Mouse (Mus musculus) lung, embryonic 14.5 days (tissue): ENCODE measurements around the gene Gpc6. TPM values are rescaled to one million over a fixed set of nuclear protein-coding genes. Genes with fewer than 3 reads are reported as not detected.
A peak's percentile ranks its signal among the peaks of the same experiment; 100 is the strongest.

Source experiments
- ATAC-seq: fragments of 200-750 bp; cut with Nextera tagmentation; 2 replicates; pipeline ENCODE4 v1.8.0; 2017; ENCODE audit warnings: mild to moderate bottlenecking, moderate TSS enrichment, moderate library complexity; ENCODE audit not compliant: insufficient read depth
- DNase-seq: peaks from one replicate; pipeline ENCODE4 v3.0.0-alpha.2; 2015
- H3K27ac ChIP-seq: fragments of 300-500 bp; sonication (generic); 2 replicates; pipeline ENCODE4 v1.5.1; 2014; ENCODE audit warnings: low read depth, mild to moderate bottlenecking, moderate library complexity
- H3K27me3 ChIP-seq: fragments of 300-500 bp; sonication (generic); 2 replicates; pipeline ENCODE4 v1.6.1; 2014; ENCODE audit warnings: low read length, control low read depth; ENCODE audit not compliant: insufficient read depth
- H3K36me3 ChIP-seq: fragments of 300-500 bp; sonication (generic); 2 replicates; pipeline ENCODE4 v1.6.1; 2014; ENCODE audit warnings: control low read depth; ENCODE audit not compliant: insufficient read depth
- H3K4me1 ChIP-seq: fragments of 300-500 bp; sonication (generic); 2 replicates; pipeline ENCODE4 v1.6.1; 2014; ENCODE audit warnings: antibody characterized with exemption, control low read depth; ENCODE audit not compliant: insufficient read depth
- H3K4me2 ChIP-seq: fragments of 300-500 bp; sonication (generic); 2 replicates; pipeline ENCODE4 v1.6.1; 2014; ENCODE audit warnings: mild to moderate bottlenecking
- H3K4me3 ChIP-seq: fragments of 300-500 bp; sonication (generic); 2 replicates; pipeline ENCODE4 v1.5.1; 2014; ENCODE audit warnings: low read depth, low read length
- H3K9ac ChIP-seq: fragments of 300-500 bp; sonication (generic); 2 replicates; pipeline ENCODE4 v1.6.1; 2014
- H3K9me3 ChIP-seq: fragments of 300-500 bp; sonication (generic); 2 replicates; pipeline ENCODE4 v1.6.1; 2016; ENCODE audit warnings: low read depth, low read length, control low read depth
- CTCF ChIP-seq: IDR thresholded peaks from 2 replicates; pipeline ENCODE4 v1.5.1; 2016; ENCODE audit warnings: antibody characterized with exemption, low read depth
- WGBS: fragments of 180-500 bp; shearing (Covaris S2); extraction: QIAGEN DNeasy Blood & Tissue Kit; methylation state at CpG from one replicate; pipeline ENCODE4 v1.1.7; 2014; 5-methylcytosine and 5-hydroxymethylcytosine counted together
- polyA plus RNA-seq: library from polyadenylated mRNA; unstranded; fragments of >200 nt; fragmentation: Nextera tagmentation; extraction: Ambion mirVana; gene quantifications from 2 replicates; pipeline ENCODE4 v1.2.1, GENCODE M21; 2014

Gene Gpc6
- polyA plus RNA-seq, 1 experiment from 2014 or later = 38.9 TPM

- H3K36me3 ChIP-seq = no peaks in the 10 kb centered on the region
- WGBS = 27% methylated on average over 6 of the region's 6 CpGs
- H3K4me3 ChIP-seq = no peak overlapping the region
- no peaks in the 10 kb centered on the region for H3K4me1 ChIP-seq
- no peaks in the 10 kb centered on the region for H3K9me3 ChIP-seq
- H3K27me3 ChIP-seq = no peaks in the 10 kb centered on the region
- H3K4me2 ChIP-seq = no peak overlapping the region
- DNase-seq = peak; percentile 76
- H3K27ac ChIP-seq = no peak overlapping the region
- H3K9ac ChIP-seq = no peak overlapping the region
- peak; percentile 74 for ATAC-seq
- TF ChIP-seq CTCF = no peak
These were observed 1036.2 kb downstream of the Gpc6 start for GRCm38 (mm10) chr14:117961267-117961666.

GRCm38 (mm10) chr14:117961844-117962243 lies 1036.7 kb downstream of the Gpc6 start:
- WGBS = 66% methylated on average over 6 of the region's 6 CpGs
- peak; percentile 58; the same call in 1 of the 2 replicates for ATAC-seq
- no peak for TF ChIP-seq CTCF
- H3K9me3 ChIP-seq = no peaks in the 10 kb centered on the region
- H3K4me2 ChIP-seq = no peak overlapping the region
- H3K4me1 ChIP-seq = no peaks in the 10 kb centered on the region
- H3K36me3 ChIP-seq = no peaks in the 10 kb centered on the region
- no peak for DNase-seq
- no peak overlapping the region for H3K4me3 ChIP-seq
- H3K27me3 ChIP-seq = no peaks in the 10 kb centered on the region
- H3K27ac ChIP-seq = no peak overlapping the region
- no peak overlapping the region for H3K9ac ChIP-seq

- H3K27me3 ChIP-seq = no peaks in the 10 kb centered on the region
- no peak overlapping the region for H3K4me2 ChIP-seq
- peak; percentile 32; the same call in 1 of the 2 replicates for ATAC-seq
- no peaks in the 10 kb centered on the region for H3K36me3 ChIP-seq
- 62% methylated on average over 4 of the region's 4 CpGs for WGBS
- no peak overlapping the region for H3K9ac ChIP-seq
- H3K27ac ChIP-seq = no peak overlapping the region
- no peak overlapping the region for H3K4me3 ChIP-seq
- DNase-seq = peak; percentile 66
- H3K9me3 ChIP-seq = no peaks in the 10 kb centered on the region
- no peaks in the 10 kb centered on the region for H3K4me1 ChIP-seq
- TF ChIP-seq CTCF = peak; percentile 67
These were observed 1037.3 kb downstream of the Gpc6 start for GRCm38 (mm10) chr14:117962453-117962852.

- 91% methylated on average over 5 of the region's 5 CpGs for WGBS
- H3K4me3 ChIP-seq = no peak overlapping the region
- ATAC-seq = no peak
- no peaks in the 10 kb centered on the region for H3K27me3 ChIP-seq
- H3K9ac ChIP-seq = no peak overlapping the region
- no peak overlapping the region for H3K4me2 ChIP-seq
- DNase-seq = no peak
- no peaks in the 10 kb centered on the region for H3K36me3 ChIP-seq
- no peak overlapping the region for H3K27ac ChIP-seq
- no peaks in the 10 kb centered on the region for H3K4me1 ChIP-seq
- TF ChIP-seq CTCF = no peak
- H3K9me3 ChIP-seq = no peaks in the 10 kb centered on the region
These were observed 1047.5 kb downstream of the Gpc6 start for GRCm38 (mm10) chr14:117972576-117972975.

- WGBS = 90% methylated on average over 10 of the region's 10 CpGs
- DNase-seq (peak; percentile 11), ATAC-seq (no peak)
- H3K36me3 ChIP-seq = no peaks in the 10 kb centered on the region
- H3K27me3 ChIP-seq = no peaks in the 10 kb centered on the region
- no peaks in the 10 kb centered on the region for H3K9me3 ChIP-seq
- no peak overlapping the region for H3K27ac ChIP-seq
- no peaks in the 10 kb centered on the region for H3K4me1 ChIP-seq
- no peak for TF ChIP-seq CTCF
- H3K9ac ChIP-seq = no peak overlapping the region
- H3K4me2 ChIP-seq = no peak overlapping the region
- no peak overlapping the region for H3K4me3 ChIP-seq
These were observed 1056.4 kb downstream of the Gpc6 start for GRCm38 (mm10) chr14:117981532-117981931.

- Histone ChIP-seq H3K4me3 (no peak overlapping the region), H3K27me3 (no peaks in the 10 kb centered on the region), H3K4me1 (no peaks in the 10 kb centered on the region), H3K36me3 (no peaks in the 10 kb centered on the region), H3K27ac (no peak overlapping the region), H3K9ac (no peak overlapping the region), H3K9me3 (no peaks in the 10 kb centered on the region), H3K4me2 (no peak overlapping the region)
- DNase-seq (no peak), ATAC-seq (no peak)
- TF ChIP-seq CTCF = no peak
- WGBS = 89% methylated on average over 10 of the region's 10 CpGs
These were observed 1063.3 kb downstream of the Gpc6 start for GRCm38 (mm10) chr14:117988444-117988843.

GRCm38 (mm10) chr14:117990203-117990602 lies 1065.1 kb downstream of the Gpc6 start:
- H3K9me3 ChIP-seq = no peaks in the 10 kb centered on the region
- no peak for DNase-seq
- no peaks in the 10 kb centered on the region for H3K36me3 ChIP-seq
- H3K27ac ChIP-seq = no peak overlapping the region
- H3K9ac ChIP-seq = no peak overlapping the region
- H3K27me3 ChIP-seq = no peaks in the 10 kb centered on the region
- no peak overlapping the region for H3K4me2 ChIP-seq
- no peak overlapping the region for H3K4me3 ChIP-seq
- no peaks in the 10 kb centered on the region for H3K4me1 ChIP-seq
- WGBS = 64% methylated on average over 8 of the region's 8 CpGs
- no peak for ATAC-seq
- TF ChIP-seq CTCF = no peak
